Mouse (Mus musculus): ENCODE data around the gene Lgals1. TPM values are rescaled to one million over a fixed set of nuclear protein-coding genes. Genes with fewer than 3 reads are reported as not detected.

Gene Lgals1
- total RNA-seq, 2 experiments from 2014 or later: 25.2 to 29.4 TPM

GRCm38 (mm10) chr15:78908982-78909381, 17.5 kb upstream of the Lgals1 start:
- intact Hi-C loops (cut with DNase I): no loop called here
- DNase-seq: no peak

GRCm38 (mm10) chr15:78912040-78912439, 14.5 kb upstream of the Lgals1 start:
- intact Hi-C loops (cut with DNase I): no loop called here
- peak; percentile 49 for DNase-seq

- DNase-seq: peak; percentile 99
- intact Hi-C loops (cut with DNase I): no loop called here
These were observed 12.9 kb upstream of the Lgals1 start, which contains the start of gene Pdxp for GRCm38 (mm10) chr15:78913632-78914090. Gene Pdxp, plus strand, starts transcription at chr15:78913919.

GRCm38 (mm10) chr15:78914091-78914822, 12.3 kb upstream of the Lgals1 start:
- DNase-seq: peak; percentile 65
- intact Hi-C loops (cut with DNase I): no loop called here

GRCm38 (mm10) chr15:78914823-78915659, 11.5 kb upstream of the Lgals1 start:
- intact Hi-C loops (cut with DNase I): no loop called here
- no peak for DNase-seq

GRCm38 (mm10) chr15:78915660-78916017, 10.9 kb upstream of the Lgals1 start:
- intact Hi-C loops (cut with DNase I): no loop called here
- DNase-seq: peak; percentile 71

GRCm38 (mm10) chr15:78916052-78916826, 10.3 kb upstream of the Lgals1 start:
- intact Hi-C loops (cut with DNase I): no loop called here
- DNase-seq: peak; percentile 67

GRCm38 (mm10) chr15:78918126-78918525, 8.4 kb upstream of the Lgals1 start:
- intact Hi-C loops (cut with DNase I): no loop called here
- no peak for DNase-seq

- intact Hi-C loops (cut with DNase I): no loop called here
- DNase-seq: no peak
These were observed 6.6 kb upstream of the Lgals1 start for GRCm38 (mm10) chr15:78919914-78920313.

GRCm38 (mm10) chr15:78922700-78923099, 3.8 kb upstream of the Lgals1 start:
- intact Hi-C loops (cut with DNase I): no loop called here
- no peak for DNase-seq

GRCm38 (mm10) chr15:78923585-78923984, 2.9 kb upstream of the Lgals1 start:
- intact Hi-C loops (cut with DNase I): no loop called here
- DNase-seq: no peak

- no peak for DNase-seq
- intact Hi-C loops (cut with DNase I): no loop called here
These were observed 1.4 kb upstream of the Lgals1 start for GRCm38 (mm10) chr15:78925129-78925528.

- intact Hi-C loops (cut with DNase I): no loop called here
- DNase-seq: peak; percentile 55
These were observed 679 bp downstream of the Lgals1 start for GRCm38 (mm10) chr15:78927021-78927787.

- peak; percentile 57 for DNase-seq
- intact Hi-C loops (cut with DNase I): no loop called here
These were observed 1.4 kb downstream of the Lgals1 start for GRCm38 (mm10) chr15:78927788-78928457.

GRCm38 (mm10) chr15:78928539-78928938, 2.0 kb downstream of the Lgals1 start:
- intact Hi-C loops (cut with DNase I): no loop called here
- no peak for DNase-seq

- intact Hi-C loops (cut with DNase I): no loop called here
- no peak for DNase-seq
These were observed 3.7 kb downstream of the Lgals1 start for GRCm38 (mm10) chr15:78930192-78930706.

- no peak for DNase-seq
- intact Hi-C loops (cut with DNase I): no loop called here
These were observed 4.4 kb downstream of the Lgals1 start for GRCm38 (mm10) chr15:78930801-78931426.

- no peak for DNase-seq
- intact Hi-C loops (cut with DNase I): no loop called here
These were observed 5.1 kb downstream of the Lgals1 start for GRCm38 (mm10) chr15:78931577-78931976.

- intact Hi-C loops (cut with DNase I): no loop called here
These were observed 8.3 kb downstream of the Lgals1 start, which contains the start of gene Nol12 for GRCm38 (mm10) chr15:78934784-78935320. Gene Nol12, plus strand, starts transcription at chr15:78934933.

More at GRCm38 (mm10) chr15:78934784-78935320, 8.3 kb downstream of the Lgals1 start, which contains the start of gene Nol12:
- DNase-seq: peak; percentile 79
